Mouse (Mus musculus) midbrain, embryonic 13.5 days (tissue): ENCODE results near the gene D17Wsu92e. TPM values are rescaled to one million over a fixed set of nuclear protein-coding genes. Genes with fewer than 3 reads are reported as not detected.
A peak's percentile ranks its signal among the peaks of the same experiment; 100 is the strongest.

Source experiments
- ATAC-seq: fragments of 200-750 bp; cut with Nextera tagmentation; 2 replicates; pipeline ENCODE4 v1.8.0; 2017; ENCODE audit warnings: mild to moderate bottlenecking, moderate TSS enrichment, moderate library complexity
- H3K27ac ChIP-seq: fragments of 300-500 bp; sonication (generic); 2 replicates; pipeline ENCODE4 v1.5.1; 2015; ENCODE audit warnings: inconsistent platforms, mild to moderate bottlenecking, moderate library complexity
- H3K27me3 ChIP-seq: fragments of 300-500 bp; sonication (generic); 2 replicates; pipeline ENCODE4 v1.6.1; 2015; ENCODE audit warnings: mild to moderate bottlenecking, inconsistent platforms
- H3K36me3 ChIP-seq: fragments of 300-500 bp; sonication (generic); 2 replicates; pipeline ENCODE4 v1.6.1; 2015; ENCODE audit warnings: mild to moderate bottlenecking, inconsistent platforms
- H3K4me1 ChIP-seq: fragments of 300-500 bp; sonication (generic); replicated peaks from 2 replicates; pipeline ENCODE4 v1.6.1; 2015; ENCODE audit warnings: inconsistent platforms
- H3K4me2 ChIP-seq: fragments of 300-500 bp; sonication (generic); replicated peaks from 2 replicates; pipeline ENCODE4 v1.6.1; 2015; ENCODE audit warnings: moderate library complexity, mild to moderate bottlenecking, inconsistent platforms
- H3K4me3 ChIP-seq: fragments of 300-500 bp; sonication (generic); replicated peaks from 2 replicates; pipeline ENCODE4 v1.5.1; 2015; ENCODE audit warnings: mild to moderate bottlenecking, inconsistent platforms
- H3K9ac ChIP-seq: fragments of 300-500 bp; sonication (generic); replicated peaks from 2 replicates; pipeline ENCODE4 v1.6.1; 2015; ENCODE audit warnings: mild to moderate bottlenecking, inconsistent platforms
- H3K9me3 ChIP-seq: fragments of 300-500 bp; sonication (generic); 2 replicates; pipeline ENCODE4 v1.6.1; 2016; ENCODE audit warnings: mild to moderate bottlenecking, inconsistent platforms
- WGBS: fragments of 180-500 bp; shearing (Covaris S2); methylation state at CpG from one replicate; pipeline ENCODE4 v1.1.7; 2015; 5-methylcytosine and 5-hydroxymethylcytosine counted together
- polyA plus RNA-seq: library from polyadenylated mRNA; unstranded; fragments of >200 nt; fragmentation: Nextera tagmentation; extraction: Ambion mirVana; gene quantifications from 2 replicates; pipeline ENCODE4 v1.2.1, GENCODE M21; 2015

Gene D17Wsu92e
- 9.6 and 9.7 TPM in 2 replicates for polyA plus RNA-seq

GRCm38 (mm10) chr17:27820568-27821406 is at the start of gene D17Wsu92e:
Gene D17Wsu92e, minus strand, starts transcription at chr17:27820648.
- H3K4me2 ChIP-seq, result peak within 1 kb of the TSS; percentile 86
- peak within 1 kb of the TSS; percentile 97 for H3K9ac ChIP-seq
- H3K27me3 ChIP-seq, result no peaks in the 10 kb centered on the region
- peaks cover 32% of the 10 kb centered on the region for H3K4me1 ChIP-seq
- no peaks in the 10 kb centered on the region for H3K36me3 ChIP-seq
- ATAC-seq, result peak; percentile 97
- H3K4me3 ChIP-seq, result peak within 1 kb of the TSS; percentile 100
- WGBS, result 4% methylated on average over 30 of the region's 56 CpGs
- peak within 1 kb of the TSS; percentile 87 for H3K27ac ChIP-seq
- H3K9me3 ChIP-seq, result no peaks in the 10 kb centered on the region

GRCm38 (mm10) chr17:27866737-27867136 is 46.3 kb upstream of the D17Wsu92e start:
- Histone ChIP-seq H3K36me3 (no peaks in the 10 kb centered on the region), H3K9ac (no peak overlapping the region), H3K27ac (no peak overlapping the region), H3K9me3 (no peaks in the 10 kb centered on the region), H3K4me3 (no peak overlapping the region), H3K4me1 (no peaks in the 10 kb centered on the region), H3K4me2 (no peak overlapping the region), H3K27me3 (no peaks in the 10 kb centered on the region)
- WGBS, result 92% methylated on average over 4 of the region's 4 CpGs
- no peak for ATAC-seq

DNA sequence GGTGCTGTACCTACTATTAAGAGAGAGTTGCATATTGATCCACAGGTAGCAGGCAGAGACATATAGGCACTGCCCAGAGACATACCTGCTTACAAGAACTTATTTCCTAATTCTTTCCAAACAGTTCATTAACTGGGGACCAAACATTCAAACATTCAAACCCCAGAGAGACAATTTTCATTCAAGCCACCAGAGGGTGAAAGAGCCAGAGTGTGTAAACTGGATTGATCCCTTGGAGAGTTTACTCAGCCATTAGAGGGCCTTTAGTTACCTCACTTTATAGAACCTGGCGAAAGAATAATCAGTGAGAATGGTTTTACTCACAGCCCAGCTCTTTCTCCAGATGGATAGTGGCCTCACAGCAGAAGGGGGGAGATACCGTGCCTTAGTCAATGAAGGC is 45.0 kb upstream of the D17Wsu92e start:
- Histone ChIP-seq H3K9ac (no peak overlapping the region), H3K27ac (no peak overlapping the region), H3K4me1 (peaks cover 3% of the 10 kb centered on the region; the same call in 1 of the 2 replicates), H3K27me3 (no peaks in the 10 kb centered on the region), H3K4me3 (no peak overlapping the region), H3K4me2 (no peak overlapping the region), H3K9me3 (no peaks in the 10 kb centered on the region), H3K36me3 (no peaks in the 10 kb centered on the region)
- 89% methylated on average over 2 of the region's 2 CpGs for WGBS
- ATAC-seq, result no peak

GRCm38 (mm10) chr17:27859131-27859530 is 38.7 kb upstream of the D17Wsu92e start:
- Histone ChIP-seq H3K4me3 (no peak overlapping the region), H3K4me1 (peaks cover 33% of the 10 kb centered on the region), H3K27me3 (no peaks in the 10 kb centered on the region), H3K9me3 (no peaks in the 10 kb centered on the region), H3K4me2 (0 out of 2 replicates have a peak overlapping the region, but pooled peaks have one; percentile 78), H3K9ac (no peak overlapping the region), H3K27ac (no peak overlapping the region), H3K36me3 (peaks cover 5% of the 10 kb centered on the region)
- ATAC-seq, result no peak
- WGBS, result 42% methylated on average over 2 of the region's 2 CpGs

DNA sequence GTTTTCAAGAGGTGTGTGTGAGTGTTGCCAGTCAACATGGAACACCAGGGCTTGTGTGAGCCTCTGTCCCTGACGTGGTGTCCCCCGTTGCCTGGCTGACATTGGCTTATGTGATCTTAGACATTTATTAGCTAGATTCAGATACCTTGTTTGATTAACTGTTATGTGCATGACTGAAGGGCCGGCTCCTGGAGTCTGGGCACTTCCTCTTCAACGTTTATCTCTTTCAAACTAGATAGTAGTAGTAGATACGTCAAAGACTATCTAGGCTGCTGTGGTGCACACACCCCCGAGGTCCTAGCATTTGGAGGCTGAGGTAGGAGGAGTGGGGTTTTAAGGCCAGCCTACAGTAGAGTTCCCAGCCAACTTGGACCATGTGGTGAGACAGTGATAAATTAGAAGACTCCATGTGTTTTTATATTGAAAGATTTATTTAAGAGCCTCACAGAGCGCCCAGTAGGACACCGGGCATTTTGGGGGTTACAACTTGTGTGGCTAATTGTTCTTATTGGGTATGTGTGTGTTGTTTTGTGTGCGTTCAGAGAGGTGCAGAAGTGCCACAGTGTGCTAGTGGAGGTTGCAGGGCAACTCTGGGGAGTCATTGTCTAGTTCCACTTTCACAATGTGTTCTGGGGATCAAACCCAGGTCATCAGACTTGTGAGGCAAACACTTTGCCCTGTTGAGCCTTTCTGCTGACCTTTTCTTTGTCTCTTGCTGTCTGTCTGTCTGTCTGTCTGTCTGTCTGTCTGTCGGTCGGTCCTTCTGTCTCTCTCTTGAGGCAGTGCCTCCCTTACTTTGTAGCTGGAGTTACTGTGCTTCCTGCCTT is 37.4 kb upstream of the D17Wsu92e start:
- no peaks in the 10 kb centered on the region for H3K9me3 ChIP-seq
- H3K4me2 ChIP-seq, result peak overlapping the region; percentile 78
- H3K9ac ChIP-seq, result peak overlapping the region; percentile 90
- ATAC-seq, result no peak
- peak overlapping the region; percentile 83 for H3K4me3 ChIP-seq
- H3K27me3 ChIP-seq, result no peaks in the 10 kb centered on the region
- peaks cover 16% of the 10 kb centered on the region for H3K36me3 ChIP-seq
- H3K4me1 ChIP-seq, result peaks cover 33% of the 10 kb centered on the region
- H3K27ac ChIP-seq, result no peak overlapping the region
- 61% methylated on average over 11 of the region's 11 CpGs for WGBS

GRCm38 (mm10) chr17:27856798-27857648 is 36.6 kb upstream of the D17Wsu92e start:
- WGBS, result 2% methylated on average over 52 of the region's 52 CpGs
- H3K27me3 ChIP-seq, result no peaks in the 10 kb centered on the region
- peaks cover 33% of the 10 kb centered on the region for H3K4me1 ChIP-seq
- H3K9me3 ChIP-seq, result no peaks in the 10 kb centered on the region
- ATAC-seq, result no peak; the same call in none of the 2 replicates
- peaks cover 25% of the 10 kb centered on the region for H3K36me3 ChIP-seq
- peak overlapping the region; percentile 90 for H3K9ac ChIP-seq
- peak overlapping the region; percentile 88 for H3K27ac ChIP-seq
- peak overlapping the region; percentile 83 for H3K4me3 ChIP-seq
- H3K4me2 ChIP-seq, result peak overlapping the region; percentile 78

GRCm38 (mm10) chr17:27856265-27856797 is 35.9 kb upstream of the D17Wsu92e start, which contains the start of gene Uhrf1bp1:
Gene Uhrf1bp1, plus strand, starts transcription at chr17:27856441.
- peak; percentile 86 for ATAC-seq
- no peaks in the 10 kb centered on the region for H3K9me3 ChIP-seq
- H3K36me3 ChIP-seq, result peaks cover 29% of the 10 kb centered on the region
- H3K4me3 ChIP-seq, result peak within 1 kb of the TSS; percentile 83
- H3K9ac ChIP-seq, result peak within 1 kb of the TSS; percentile 90
- H3K4me1 ChIP-seq, result peaks cover 30% of the 10 kb centered on the region
- H3K27me3 ChIP-seq, result no peaks in the 10 kb centered on the region
- H3K27ac ChIP-seq, result peak within 1 kb of the TSS; percentile 88
- WGBS, result 1% methylated on average over 43 of the region's 54 CpGs
- H3K4me2 ChIP-seq, result peak within 1 kb of the TSS; percentile 78

DNA sequence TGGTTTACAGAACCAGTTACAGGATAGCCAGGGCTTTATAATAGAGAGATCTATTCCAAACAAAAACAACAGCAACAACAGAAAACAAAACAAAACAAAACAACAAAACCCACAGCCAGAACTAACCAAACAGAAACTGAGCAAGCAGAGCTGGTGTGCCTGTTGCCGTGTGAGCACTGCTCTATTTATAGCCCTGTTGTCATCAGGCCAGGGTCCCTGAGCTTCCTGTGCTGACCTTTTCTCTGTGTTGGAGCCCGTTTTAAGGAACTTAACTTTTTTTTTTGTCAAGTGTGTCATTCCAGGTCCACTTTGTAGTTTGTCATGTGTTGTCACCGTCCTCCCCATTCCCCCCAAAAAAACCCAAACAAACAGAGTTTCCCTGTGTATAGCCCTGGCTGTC is 30.6 kb upstream of the D17Wsu92e start:
- H3K9me3 ChIP-seq, result no peaks in the 10 kb centered on the region
- peaks cover 81% of the 10 kb centered on the region for H3K36me3 ChIP-seq
- 87% methylated on average over 3 of the region's 3 CpGs for WGBS
- no peak for ATAC-seq
- H3K27ac ChIP-seq, result no peak overlapping the region
- no peak overlapping the region for H3K4me3 ChIP-seq
- no peaks in the 10 kb centered on the region for H3K27me3 ChIP-seq
- no peak overlapping the region for H3K9ac ChIP-seq
- no peaks in the 10 kb centered on the region for H3K4me1 ChIP-seq
- no peak overlapping the region for H3K4me2 ChIP-seq

- H3K9me3 ChIP-seq, result no peaks in the 10 kb centered on the region
- no peak for ATAC-seq
- H3K27ac ChIP-seq, result no peak overlapping the region
- no peaks in the 10 kb centered on the region for H3K4me1 ChIP-seq
- no peak overlapping the region for H3K9ac ChIP-seq
- H3K4me2 ChIP-seq, result no peak overlapping the region
- no peak overlapping the region for H3K4me3 ChIP-seq
- WGBS, result 97% methylated on average over 1 of the region's 1 CpGs
- H3K36me3 ChIP-seq, result peaks cover 94% of the 10 kb centered on the region
- no peaks in the 10 kb centered on the region for H3K27me3 ChIP-seq
Observed at GRCm38 (mm10) chr17:27848351-27848750, 27.9 kb upstream of the D17Wsu92e start.

- peak overlapping the region; percentile 73 for H3K4me2 ChIP-seq
- H3K27me3 ChIP-seq, result 0 out of 2 replicates have a peak, but pooled peaks cover 8% of the 10 kb centered on the region
- H3K4me1 ChIP-seq, result peaks cover 17% of the 10 kb centered on the region
- H3K4me3 ChIP-seq, result peak overlapping the region; percentile 91
- peak overlapping the region; percentile 86 for H3K9ac ChIP-seq
- H3K36me3 ChIP-seq, result peaks cover 25% of the 10 kb centered on the region
- peak overlapping the region; percentile 70 for H3K27ac ChIP-seq
- peak; percentile 99 for ATAC-seq
- H3K9me3 ChIP-seq, result no peaks in the 10 kb centered on the region
- WGBS, result 1% methylated on average over 35 of the region's 35 CpGs
Observed at GRCm38 (mm10) chr17:27839469-27840252, 19.2 kb upstream of the D17Wsu92e start.
